Mouse (Mus musculus): ENCODE data around the gene Vdac1. TPM values are rescaled to one million over a fixed set of nuclear protein-coding genes. Genes with fewer than 3 reads are reported as not detected.

Gene Vdac1
- polyA plus RNA-seq, 1 experiment from 2014 or later: 180 TPM

GRCm38 (mm10) chr11:52433076-52433796, 72.6 kb downstream of the Vdac1 start:
- no peaks in the 10 kb centered on the region for H3K9me3 ChIP-seq (ENCODE audit: control insufficient read depth)
- no peak overlapping the region for H3K4me2 ChIP-seq (replicated peaks; ENCODE audit: low read depth)
- no peaks in the 10 kb centered on the region for H3K4me1 ChIP-seq (replicated peaks; ENCODE audit: control insufficient read depth, insufficient read depth, low read length)
- no peak for TF ChIP-seq CTCF (IDR thresholded peaks at IDR 0.05; ENCODE audit: low read depth)
- WGBS: 77% methylated on average over 8 of the region's 8 CpGs
- ATAC-seq: no peak
- H3K27ac ChIP-seq (ENCODE audit: low read depth, low read length): no peak overlapping the region
- no peaks in the 10 kb centered on the region for H3K36me3 ChIP-seq (ENCODE audit: control insufficient read depth, insufficient read depth)
- H3K9ac ChIP-seq (ENCODE audit: low read depth, low read length): no peak overlapping the region
- no peaks in the 10 kb centered on the region for H3K27me3 ChIP-seq (replicated peaks; ENCODE audit: control insufficient read depth, insufficient read depth, low read length)
- no peak overlapping the region for H3K4me3 ChIP-seq (ENCODE audit: low read depth, low read length)

DNA sequence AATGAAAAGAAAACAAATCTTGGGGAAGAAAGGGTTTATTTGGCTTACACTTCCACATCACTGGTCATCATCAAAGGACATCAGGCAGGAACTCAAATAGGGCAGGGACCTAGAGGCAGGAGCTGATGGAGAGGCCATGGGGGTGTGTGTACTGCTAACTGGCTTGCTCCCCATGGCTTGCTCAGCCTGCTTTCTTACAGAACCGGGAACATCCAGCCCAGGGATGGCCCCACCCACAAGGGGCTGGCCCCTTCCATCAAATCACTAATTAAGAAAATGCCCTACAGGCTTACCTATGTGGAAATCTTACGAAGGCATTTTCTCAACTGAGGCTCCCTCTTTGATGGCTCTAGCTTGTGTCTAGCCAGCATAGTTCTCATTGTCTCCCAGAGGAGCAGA, 73.1 kb downstream of the Vdac1 start:
- H3K27ac ChIP-seq (ENCODE audit: low read depth, low read length): no peak overlapping the region
- no peak overlapping the region for H3K4me2 ChIP-seq (replicated peaks; ENCODE audit: low read depth)
- 68% methylated on average over 2 of the region's 2 CpGs for WGBS
- no peak for ATAC-seq
- no peaks in the 10 kb centered on the region for H3K4me1 ChIP-seq (replicated peaks; ENCODE audit: control insufficient read depth, insufficient read depth, low read length)
- TF ChIP-seq CTCF (IDR thresholded peaks at IDR 0.05; ENCODE audit: low read depth): no peak
- H3K27me3 ChIP-seq (replicated peaks; ENCODE audit: control insufficient read depth, insufficient read depth, low read length): no peaks in the 10 kb centered on the region
- no peaks in the 10 kb centered on the region for H3K9me3 ChIP-seq (ENCODE audit: control insufficient read depth)
- H3K36me3 ChIP-seq (ENCODE audit: control insufficient read depth, insufficient read depth): no peaks in the 10 kb centered on the region
- H3K9ac ChIP-seq (ENCODE audit: low read depth, low read length): no peak overlapping the region
- no peak overlapping the region for H3K4me3 ChIP-seq (ENCODE audit: low read depth, low read length)

- H3K9me3 ChIP-seq (ENCODE audit: control insufficient read depth): no peaks in the 10 kb centered on the region
- WGBS: 92% methylated on average over 5 of the region's 5 CpGs
- H3K27ac ChIP-seq (ENCODE audit: low read depth, low read length): no peak overlapping the region
- TF ChIP-seq CTCF (IDR thresholded peaks at IDR 0.05; ENCODE audit: low read depth): no peak
- no peak overlapping the region for H3K4me2 ChIP-seq (replicated peaks; ENCODE audit: low read depth)
- H3K9ac ChIP-seq (ENCODE audit: low read depth, low read length): no peak overlapping the region
- ATAC-seq: no peak
- no peak overlapping the region for H3K4me3 ChIP-seq (ENCODE audit: low read depth, low read length)
- H3K27me3 ChIP-seq (replicated peaks; ENCODE audit: control insufficient read depth, insufficient read depth, low read length): no peaks in the 10 kb centered on the region
- H3K4me1 ChIP-seq (replicated peaks; ENCODE audit: control insufficient read depth, insufficient read depth, low read length): no peaks in the 10 kb centered on the region
- no peaks in the 10 kb centered on the region for H3K36me3 ChIP-seq (ENCODE audit: control insufficient read depth, insufficient read depth)
Observed at GRCm38 (mm10) chr11:52435466-52435865, 74.8 kb downstream of the Vdac1 start.

- Histone ChIP-seq H3K9ac (ENCODE audit: low read depth, low read length) (no peak overlapping the region), H3K4me1 (replicated peaks; ENCODE audit: control insufficient read depth, insufficient read depth, low read length) (no peaks in the 10 kb centered on the region), H3K36me3 (ENCODE audit: control insufficient read depth, insufficient read depth) (no peaks in the 10 kb centered on the region), H3K27me3 (replicated peaks; ENCODE audit: control insufficient read depth, insufficient read depth, low read length) (no peaks in the 10 kb centered on the region), H3K4me2 (replicated peaks; ENCODE audit: low read depth) (peak overlapping the region; percentile 48), H3K9me3 (ENCODE audit: control insufficient read depth) (no peaks in the 10 kb centered on the region), H3K4me3 (ENCODE audit: low read depth, low read length) (no peak overlapping the region), H3K27ac (ENCODE audit: low read depth, low read length) (no peak overlapping the region)
- WGBS: 18% methylated on average over 10 of the region's 10 CpGs
- ATAC-seq: 0 out of 2 replicates have a peak, but pooled peaks have one; percentile 4
- no peak for TF ChIP-seq CTCF (IDR thresholded peaks at IDR 0.05; ENCODE audit: low read depth)
Observed at GRCm38 (mm10) chr11:52437123-52437522, 76.5 kb downstream of the Vdac1 start.

Other genes starting within 250 kb of the Vdac1 start
- gene Olfr1373, start 215.3 kb upstream of the Vdac1 start, polyA plus RNA-seq (2015; fragmentation: Nextera tagmentation; extraction: Ambion mirVana): not detected in 2 replicates
- not detected in 2 replicates for gene Olfr1371, start 146.9 kb upstream of the Vdac1 start, polyA plus RNA-seq (2015; fragmentation: Nextera tagmentation; extraction: Ambion mirVana)
- 605 and 624 TPM in 2 replicates for gene Skp1a, start 128.9 kb upstream of the Vdac1 start, polyA plus RNA-seq (2015; fragmentation: Nextera tagmentation; extraction: Ambion mirVana)
- 3.3 TPM in 2 replicates for gene Tcf7, start 77.8 kb upstream of the Vdac1 start, polyA plus RNA-seq (2015; fragmentation: Nextera tagmentation; extraction: Ambion mirVana)
- gene 9530068E07Rik, start 35.6 kb downstream of the Vdac1 start, polyA plus RNA-seq (2015; fragmentation: Nextera tagmentation; extraction: Ambion mirVana): 89.2 and 92.0 TPM in 2 replicates